Mouse (Mus musculus) bone marrow, adult 2 months (tissue): ENCODE measurements around the gene Kcng3.

Experiments used
- CTCF ChIP-seq: fragments of 200-500 bp; IDR thresholded peaks from 2 replicates; pipeline ENCODE4 v1.5.1; 2011; ENCODE audit warnings: low read length, control low read depth; ENCODE audit not compliant: control insufficient read depth, insufficient read depth
- POLR2A ChIP-seq: fragments of 200-500 bp; IDR thresholded peaks from 2 replicates; pipeline ENCODE4 v1.6.1; 2011; ENCODE audit warnings: low read depth, mild to moderate bottlenecking, control low read depth, low read length, borderline replicate concordance; ENCODE audit not compliant: control insufficient read depth

- no peak for TF ChIP-seq POLR2A
- TF ChIP-seq CTCF: no peak
Observed at GRCm38 (mm10) chr17:83649986-83650385, 18.3 kb upstream of the Kcng3 start.
